Mouse (Mus musculus): ENCODE results near the gene Nxn.

DNA sequence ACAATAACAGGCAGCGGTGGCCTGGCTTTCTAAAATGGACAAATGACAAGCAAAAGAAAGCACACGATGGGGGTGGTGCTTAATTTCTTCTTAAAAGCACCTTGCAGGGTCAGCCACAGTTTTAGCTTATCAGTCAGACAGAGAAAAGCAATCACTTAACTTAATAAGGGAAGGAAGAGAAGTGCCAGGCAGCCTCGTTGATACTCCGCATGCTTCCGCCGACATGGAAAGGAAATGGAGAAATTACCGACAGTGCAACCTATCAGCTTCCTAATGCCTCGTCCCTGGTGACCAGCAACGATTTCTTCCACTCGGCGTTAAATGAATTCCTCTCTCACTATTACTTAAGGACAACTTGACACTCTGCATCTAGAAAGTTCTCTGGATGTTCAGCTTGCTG lies 70.9 kb downstream of the Nxn start:
- TF ChIP-seq CTCF (IDR thresholded peaks at IDR 0.05; ENCODE audit: low read depth) (no peak), EP300 (IDR thresholded peaks at IDR 0.05; ENCODE audit: low read depth) (no peak)

Measured in liver, embryonic 14.5 days (tissue).